Mouse (Mus musculus) hematopoietic stem cell, adult 5-6 weeks (primary cell): ENCODE measurements at regions not wholly inside any gene's neighbourhood (a gene's known extent, or its start where the extent isn't known, plus 50 kb on each side); places are given as distances from the start of the nearest gene placed in this dataset.
A peak's percentile ranks its signal among the peaks of the same experiment; 100 is the strongest.

Experiments
- ATAC-seq, 2 experiments: fragments of 125-278 bp in 1 of 2; replicated peaks in 1 of 2; 2 replicates each; pipeline ENCODE4 v1.8.0; 2016 to 2017; ENCODE audit warnings: inconsistent platforms in 2 of 2, mild to moderate bottlenecking in 2 of 2, moderate number of reproducible peaks in 2 of 2, low read depth in 1 of 2, moderate TSS enrichment in 1 of 2; ENCODE audit not compliant: low FRiP score in 2 of 2, poor library complexity in 2 of 2, severe bottlenecking in 2 of 2, insufficient read depth in 1 of 2, low TSS enrichment in 1 of 2

DNA sequence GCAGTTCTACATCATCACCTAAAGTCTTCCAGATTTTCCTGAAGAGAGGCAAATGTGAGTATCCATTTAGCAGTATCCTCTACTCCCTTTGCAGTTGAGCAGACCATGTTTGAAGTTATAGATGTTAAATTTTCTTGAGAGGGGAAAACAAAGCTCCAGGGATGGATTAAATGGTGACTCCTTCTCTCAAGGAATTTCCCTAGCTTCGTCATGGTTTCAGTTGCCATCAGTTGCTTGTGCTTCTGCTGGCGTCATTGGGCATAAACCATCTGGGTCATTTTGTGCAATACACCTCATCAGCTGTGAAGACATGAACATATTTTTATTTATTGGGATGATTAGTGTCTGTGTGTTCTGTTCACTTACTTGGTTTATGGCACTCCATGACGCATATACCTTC, 72.7 kb upstream of the Cdkn2b start:
- ATAC-seq: no peak

DNA sequence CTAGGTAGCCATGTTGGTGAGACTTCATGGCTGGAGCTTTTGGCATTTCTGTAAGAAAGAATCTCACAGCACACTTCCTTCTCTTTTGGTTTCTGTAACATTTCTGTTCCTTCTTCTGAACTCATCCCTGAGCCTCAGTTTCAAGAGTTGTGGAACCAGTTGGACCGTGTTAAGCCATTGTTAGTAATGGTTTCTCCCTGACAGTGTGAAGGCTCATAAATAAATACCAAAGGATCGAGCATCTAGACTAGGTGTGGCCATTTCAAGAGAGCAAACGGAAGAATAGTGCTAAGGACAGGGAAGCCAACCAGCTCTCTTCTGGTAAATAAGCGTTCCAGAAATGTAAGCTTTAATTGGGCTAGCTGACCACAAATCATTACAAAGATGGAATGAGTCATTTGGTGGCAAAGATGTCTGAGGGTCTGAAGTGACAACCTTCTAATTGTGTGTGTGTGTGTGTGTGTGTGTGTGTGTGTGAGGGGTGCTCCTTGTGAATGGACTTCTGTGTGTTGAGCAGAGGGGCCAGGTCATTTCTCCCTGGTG, 71.7 kb upstream of the Cdkn2b start:
- no peak for ATAC-seq

GRCm38 (mm10) chr4:89381763-89382162, 70.9 kb upstream of the Cdkn2b start:
- no peak for ATAC-seq

- ATAC-seq: no peak
These were observed 70.2 kb upstream of the Cdkn2b start for GRCm38 (mm10) chr4:89381077-89381476.

GRCm38 (mm10) chr4:89380330-89380945, 69.6 kb upstream of the Cdkn2b start:
- ATAC-seq: no peak

DNA sequence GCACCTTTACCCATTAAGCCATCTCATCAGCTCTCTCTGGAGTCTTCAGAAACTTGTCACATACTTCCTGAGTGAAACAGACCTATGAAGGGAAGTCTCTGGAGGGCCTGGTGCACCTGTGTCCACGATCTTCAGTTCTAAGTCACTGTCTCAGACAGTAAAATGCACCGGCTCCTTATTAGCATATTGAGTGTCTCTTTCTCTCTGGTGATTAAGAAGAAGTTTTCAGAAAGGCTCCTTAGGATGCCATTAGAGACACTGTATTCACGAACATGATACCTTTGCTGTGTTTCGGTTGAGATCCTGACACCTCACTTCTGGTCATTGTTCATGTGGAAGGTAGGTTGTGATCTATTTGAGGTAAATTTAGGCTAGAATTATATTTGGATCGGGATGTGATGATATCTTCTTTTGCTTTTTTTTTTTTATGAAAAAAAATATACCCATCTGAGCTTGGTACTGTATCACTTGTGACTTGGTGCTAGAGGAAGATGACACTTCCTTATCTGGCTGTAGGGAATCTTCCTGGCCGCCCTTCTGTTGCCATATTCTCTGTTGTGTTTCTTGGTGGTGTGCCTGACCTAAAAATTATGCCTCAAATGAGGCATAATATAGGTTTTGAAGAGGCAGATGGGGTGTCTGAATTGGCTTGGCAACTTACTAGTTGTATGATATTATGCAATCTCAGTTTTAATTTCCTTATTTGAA, 68.9 kb upstream of the Cdkn2b start:
- ATAC-seq: no peak

DNA sequence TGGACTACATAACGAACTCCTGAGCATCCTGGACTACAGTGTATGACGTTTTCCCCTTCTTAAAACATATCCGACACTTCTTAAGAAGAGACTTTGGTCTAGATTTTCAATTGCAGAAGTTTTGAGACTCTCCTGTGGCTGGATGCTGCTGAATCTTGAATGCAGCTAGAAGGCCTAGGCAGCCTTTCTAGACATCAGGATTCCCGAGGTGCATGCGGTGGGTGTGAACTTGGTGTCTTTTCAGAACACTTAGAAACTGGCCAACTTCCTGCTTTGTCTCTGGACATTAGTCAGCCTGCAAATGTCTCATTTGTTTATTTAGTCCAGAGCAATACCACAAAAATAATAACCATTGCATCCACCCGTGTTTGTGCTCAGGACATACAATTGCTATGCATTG, 61.8 kb upstream of the Cdkn2b start:
- ATAC-seq: no peak

GRCm38 (mm10) chr4:89368850-89369524, 58.1 kb upstream of the Cdkn2b start:
- ATAC-seq: peak; percentile 98 to 99

DNA sequence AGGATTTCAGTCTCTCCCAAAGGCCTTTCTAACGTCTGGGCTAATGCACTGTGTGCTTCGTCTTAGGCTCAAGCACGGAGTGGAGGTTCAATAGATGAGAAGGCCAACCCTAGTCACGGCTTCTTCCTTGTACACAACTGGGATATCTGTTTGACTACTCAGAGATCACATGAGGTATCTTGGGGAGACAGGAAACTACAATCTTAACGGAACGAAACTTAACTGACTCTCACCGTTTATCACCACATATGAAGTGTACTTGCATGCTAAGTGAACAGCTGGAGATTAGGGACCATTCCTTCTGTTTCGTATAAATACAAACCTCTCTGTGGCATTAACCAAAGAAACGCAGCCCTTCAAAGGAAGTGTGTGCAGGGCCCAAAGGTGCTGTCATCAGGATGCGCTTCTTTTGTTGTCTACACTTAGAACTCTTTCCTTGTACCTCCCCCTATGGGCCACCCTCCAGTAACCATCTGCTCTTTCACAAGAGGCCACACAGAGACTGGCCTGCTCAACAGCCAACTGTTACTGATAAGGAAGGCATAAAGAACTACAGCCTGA, 55.8 kb upstream of the Cdkn2b start:
- ATAC-seq: no peak

DNA sequence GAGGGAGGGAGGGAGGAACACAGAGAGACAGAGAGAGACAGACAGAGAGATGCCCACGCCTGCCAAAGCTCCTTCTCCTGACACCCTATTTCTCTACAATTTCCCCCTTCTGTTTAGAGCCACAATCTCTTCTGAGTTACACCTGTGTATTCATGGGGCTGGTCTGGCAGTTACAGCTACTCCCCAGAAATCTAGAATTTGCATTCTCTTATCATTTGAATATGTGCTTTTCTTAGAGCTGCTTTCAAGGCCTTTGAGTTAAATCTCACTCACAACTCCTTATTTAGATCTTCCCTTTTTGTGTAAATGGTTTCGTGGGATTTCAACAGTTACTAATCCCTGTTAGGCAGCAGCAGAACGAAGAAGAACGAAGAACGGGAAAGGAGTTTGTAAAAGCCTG, 55.0 kb upstream of the Cdkn2b start:
- ATAC-seq: no peak

GRCm38 (mm10) chr4:89363150-89363683, 52.4 kb upstream of the Cdkn2b start:
- ATAC-seq: no peak

- ATAC-seq: no peak
These were observed 51.8 kb upstream of the Cdkn2b start for GRCm38 (mm10) chr4:89362650-89363049.

GRCm38 (mm10) chr4:89361316-89361715, 50.5 kb upstream of the Cdkn2b start:
- no peak for ATAC-seq
